Mouse (Mus musculus): ENCODE data around the gene Slc37a1. TPM values are rescaled to one million over a fixed set of nuclear protein-coding genes. Genes with fewer than 3 reads are reported as not detected.
"Not testable (repeated sequence)": the region's sequence is repeated elsewhere in the genome, so short reads cannot be mapped to it uniquely, and the experiment has no call there.

Slc37a1 gene
- polyA plus RNA-seq, 1 experiment from 2014 or later = 14.7 TPM

- H3K27ac ChIP-seq (replicated peaks) = no peak overlapping the region
- whole genome bisulfite sequencing = 39% methylated on average over 5 of the region's 5 CpGs
- H3K4me3 ChIP-seq (ENCODE audit: low read depth, low read length) = no peak overlapping the region
- H3K36me3 ChIP-seq (ENCODE audit: control insufficient read depth, insufficient read depth, low read length) = no peaks in the 10 kb centered on the region
- H3K4me2 ChIP-seq (replicated peaks; ENCODE audit: low read depth) = no peak overlapping the region
- DNase-seq (ENCODE audit: low spot score) (peak; percentile 79), ATAC-seq (ENCODE audit: low FRiP score, low TSS enrichment) (0 out of 2 replicates have a peak, but pooled peaks have one; percentile 33)
- no peaks in the 10 kb centered on the region for H3K27me3 ChIP-seq (ENCODE audit: control insufficient read depth, insufficient read depth, low read length)
- H3K9ac ChIP-seq (ENCODE audit: low read length) = no peak overlapping the region
- peak; percentile 85 for TF ChIP-seq CTCF (IDR thresholded peaks at IDR 0.05; ENCODE audit: low read depth)
- TF ChIP-seq EP300 (optimal IDR thresholded peaks at IDR 0.05) = no peak
- no peaks in the 10 kb centered on the region for H3K9me3 ChIP-seq (ENCODE audit: control insufficient read depth, low read length)
- H3K4me1 ChIP-seq (replicated peaks; ENCODE audit: control insufficient read depth, insufficient read depth) = no peaks in the 10 kb centered on the region
These were observed 57.7 kb downstream of the Slc37a1 start for GRCm38 (mm10) chr17:31344172-31344801.

GRCm38 (mm10) chr17:31344816-31345215 lies 58.2 kb downstream of the Slc37a1 start:
- Histone ChIP-seq H3K4me3 (ENCODE audit: low read depth, low read length) (no peak overlapping the region), H3K9ac (ENCODE audit: low read length) (no peak overlapping the region), H3K27ac (replicated peaks) (no peak overlapping the region), H3K4me1 (replicated peaks; ENCODE audit: control insufficient read depth, insufficient read depth) (no peaks in the 10 kb centered on the region), H3K9me3 (ENCODE audit: control insufficient read depth, low read length) (no peaks in the 10 kb centered on the region), H3K27me3 (ENCODE audit: control insufficient read depth, insufficient read depth, low read length) (no peaks in the 10 kb centered on the region), H3K36me3 (ENCODE audit: control insufficient read depth, insufficient read depth, low read length) (no peaks in the 10 kb centered on the region), H3K4me2 (replicated peaks; ENCODE audit: low read depth) (no peak overlapping the region)
- no peak for TF ChIP-seq EP300 (optimal IDR thresholded peaks at IDR 0.05)
- no peak for TF ChIP-seq CTCF (IDR thresholded peaks at IDR 0.05; ENCODE audit: low read depth)
- WGBS = 58% methylated on average over 3 of the region's 3 CpGs
- no peak for DNase-seq (ENCODE audit: low spot score)
- no peak for ATAC-seq (ENCODE audit: low FRiP score, low TSS enrichment)

GRCm38 (mm10) chr17:31348129-31348528 lies 61.5 kb downstream of the Slc37a1 start:
- 82% methylated on average over 5 of the region's 5 CpGs for WGBS
- Histone ChIP-seq H3K9me3 (ENCODE audit: control insufficient read depth, low read length) (no peaks in the 10 kb centered on the region), H3K27me3 (ENCODE audit: control insufficient read depth, insufficient read depth, low read length) (no peaks in the 10 kb centered on the region), H3K4me1 (replicated peaks; ENCODE audit: control insufficient read depth, insufficient read depth) (no peaks in the 10 kb centered on the region), H3K4me3 (ENCODE audit: low read depth, low read length) (no peak overlapping the region), H3K36me3 (ENCODE audit: control insufficient read depth, insufficient read depth, low read length) (no peaks in the 10 kb centered on the region), H3K9ac (ENCODE audit: low read length) (no peak overlapping the region), H3K4me2 (replicated peaks; ENCODE audit: low read depth) (no peak overlapping the region), H3K27ac (replicated peaks) (no peak overlapping the region)
- ATAC-seq (ENCODE audit: low FRiP score, low TSS enrichment) = no peak
- DNase-seq (ENCODE audit: low spot score) = no peak
- TF ChIP-seq EP300 (optimal IDR thresholded peaks at IDR 0.05) (no peak), CTCF (IDR thresholded peaks at IDR 0.05; ENCODE audit: low read depth) (no peak)

GRCm38 (mm10) chr17:31349388-31349787 lies 62.8 kb downstream of the Slc37a1 start:
- H3K4me3 ChIP-seq (ENCODE audit: low read depth, low read length) = no peak overlapping the region
- H3K36me3 ChIP-seq (ENCODE audit: control insufficient read depth, insufficient read depth, low read length) = no peaks in the 10 kb centered on the region
- 67% methylated on average over 12 of the region's 12 CpGs for WGBS
- no peak for DNase-seq (ENCODE audit: low spot score)
- no peak overlapping the region for H3K4me2 ChIP-seq (replicated peaks; ENCODE audit: low read depth)
- no peaks in the 10 kb centered on the region for H3K4me1 ChIP-seq (replicated peaks; ENCODE audit: control insufficient read depth, insufficient read depth)
- H3K27me3 ChIP-seq (ENCODE audit: control insufficient read depth, insufficient read depth, low read length) = no peaks in the 10 kb centered on the region
- no peak for ATAC-seq (ENCODE audit: low FRiP score, low TSS enrichment)
- H3K9ac ChIP-seq (ENCODE audit: low read length) = no peak overlapping the region
- no peaks in the 10 kb centered on the region for H3K9me3 ChIP-seq (ENCODE audit: control insufficient read depth, low read length)
- TF ChIP-seq CTCF (IDR thresholded peaks at IDR 0.05; ENCODE audit: low read depth) = no peak
- TF ChIP-seq EP300 (optimal IDR thresholded peaks at IDR 0.05) = no peak
- no peak overlapping the region for H3K27ac ChIP-seq (replicated peaks)

- peak; percentile 29 for DNase-seq (ENCODE audit: low spot score)
- Histone ChIP-seq H3K27me3 (ENCODE audit: control insufficient read depth, insufficient read depth, low read length) (no peaks in the 10 kb centered on the region), H3K4me3 (ENCODE audit: low read depth, low read length) (no peak overlapping the region), H3K36me3 (ENCODE audit: control insufficient read depth, insufficient read depth, low read length) (no peaks in the 10 kb centered on the region), H3K4me2 (replicated peaks; ENCODE audit: low read depth) (no peak overlapping the region), H3K4me1 (replicated peaks; ENCODE audit: control insufficient read depth, insufficient read depth) (no peaks in the 10 kb centered on the region), H3K27ac (replicated peaks) (no peak overlapping the region), H3K9me3 (ENCODE audit: control insufficient read depth, low read length) (no peaks in the 10 kb centered on the region), H3K9ac (ENCODE audit: low read length) (no peak overlapping the region)
- WGBS = 48% methylated on average over 8 of the region's 8 CpGs
- no peak for TF ChIP-seq CTCF (IDR thresholded peaks at IDR 0.05; ENCODE audit: low read depth)
- TF ChIP-seq EP300 (optimal IDR thresholded peaks at IDR 0.05) = no peak
- ATAC-seq (ENCODE audit: low FRiP score, low TSS enrichment) = no peak
These were observed 65.4 kb downstream of the Slc37a1 start for GRCm38 (mm10) chr17:31351984-31352383.

GRCm38 (mm10) chr17:31353255-31353654 lies 66.7 kb downstream of the Slc37a1 start:
- Histone ChIP-seq H3K9me3 (ENCODE audit: control insufficient read depth, low read length) (no peaks in the 10 kb centered on the region), H3K9ac (ENCODE audit: low read length) (no peak overlapping the region), H3K4me3 (ENCODE audit: low read depth, low read length) (no peak overlapping the region), H3K27ac (replicated peaks) (no peak overlapping the region), H3K4me1 (replicated peaks; ENCODE audit: control insufficient read depth, insufficient read depth) (no peaks in the 10 kb centered on the region), H3K4me2 (replicated peaks; ENCODE audit: low read depth) (no peak overlapping the region), H3K27me3 (ENCODE audit: control insufficient read depth, insufficient read depth, low read length) (no peaks in the 10 kb centered on the region), H3K36me3 (ENCODE audit: control insufficient read depth, insufficient read depth, low read length) (no peaks in the 10 kb centered on the region)
- DNase-seq (ENCODE audit: low spot score) (no peak), ATAC-seq (ENCODE audit: low FRiP score, low TSS enrichment) (no peak)
- TF ChIP-seq EP300 (optimal IDR thresholded peaks at IDR 0.05) (no peak), CTCF (IDR thresholded peaks at IDR 0.05; ENCODE audit: low read depth) (no peak)
- WGBS = 82% methylated on average over 2 of the region's 2 CpGs

GRCm38 (mm10) chr17:31354684-31355083 lies 68.1 kb downstream of the Slc37a1 start:
- not testable (repeated sequence) for H3K4me2 ChIP-seq (replicated peaks; ENCODE audit: low read depth); H3K9ac ChIP-seq (ENCODE audit: low read length); H3K27me3 ChIP-seq (ENCODE audit: control insufficient read depth, insufficient read depth, low read length); ATAC-seq (ENCODE audit: low FRiP score, low TSS enrichment); H3K9me3 ChIP-seq (ENCODE audit: control insufficient read depth, low read length); DNase-seq (ENCODE audit: low spot score); H3K4me3 ChIP-seq (ENCODE audit: low read depth, low read length); H3K36me3 ChIP-seq (ENCODE audit: control insufficient read depth, insufficient read depth, low read length); H3K4me1 ChIP-seq (replicated peaks; ENCODE audit: control insufficient read depth, insufficient read depth); H3K27ac ChIP-seq (replicated peaks)
- WGBS = 68% methylated on average over 3 of the region's 3 CpGs

Measured in stomach, postnatal 0 days (tissue).